Mouse (Mus musculus): ENCODE results near the gene H2-Q6. TPM values are rescaled to one million over a fixed set of nuclear protein-coding genes. Genes with fewer than 3 reads are reported as not detected.
"Not testable (repeated sequence)": the region's sequence is repeated elsewhere in the genome, so short reads cannot be mapped to it uniquely, and the experiment has no call there.

H2-Q6 gene
- 9.5 and 11.9 TPM in 2 replicates for polyA plus RNA-seq (2015; fragmentation: Nextera tagmentation; extraction: Ambion mirVana)

DNA sequence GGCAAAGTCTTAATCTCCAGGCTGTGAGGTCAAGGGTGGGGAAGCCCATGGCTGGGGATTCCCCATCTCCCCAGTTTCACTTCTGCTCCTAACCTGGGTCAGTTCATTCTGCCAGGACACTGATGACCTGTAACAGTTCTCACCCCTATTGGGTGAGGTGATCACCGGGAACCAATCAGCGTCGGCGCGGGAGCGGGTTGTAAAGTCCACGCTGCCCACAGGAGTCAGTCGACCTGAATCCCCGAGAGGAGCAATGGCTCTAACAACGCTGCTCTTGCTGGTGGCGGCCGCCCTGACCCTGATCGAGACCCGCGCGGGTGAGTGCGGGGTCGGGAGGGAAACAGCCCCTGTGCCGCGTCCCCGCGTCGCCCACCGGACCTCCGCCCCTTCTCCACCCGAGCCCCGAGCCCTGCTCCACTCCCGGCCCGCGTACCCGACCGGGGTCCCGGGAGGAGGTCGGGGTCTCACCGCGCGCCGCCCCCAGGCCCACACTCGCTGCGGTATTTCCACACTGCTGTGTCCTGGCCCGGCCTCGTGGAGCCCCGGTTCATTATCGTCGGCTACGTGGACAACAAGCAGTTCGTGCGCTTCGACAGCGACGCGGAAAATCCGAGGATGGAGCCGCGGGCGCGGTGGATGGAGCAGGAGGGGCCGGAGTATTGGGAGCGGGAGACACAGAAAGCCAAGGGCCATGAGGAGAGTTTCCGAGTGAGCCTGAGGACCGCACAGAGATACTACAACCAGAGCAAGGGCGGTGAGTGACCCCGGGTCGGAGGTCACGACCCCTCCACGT lies at the start of gene H2-Q6:
Gene H2-Q6, plus strand, starts transcription at position 227 of the 793 bp plus-strand sequence.
- peak within 1 kb of the TSS; percentile 60 for H3K4me2 ChIP-seq
- WGBS (ENCODE audit: insufficient replicate concordance), result 3% methylated on average over 57 of the region's 66 CpGs

DNA sequence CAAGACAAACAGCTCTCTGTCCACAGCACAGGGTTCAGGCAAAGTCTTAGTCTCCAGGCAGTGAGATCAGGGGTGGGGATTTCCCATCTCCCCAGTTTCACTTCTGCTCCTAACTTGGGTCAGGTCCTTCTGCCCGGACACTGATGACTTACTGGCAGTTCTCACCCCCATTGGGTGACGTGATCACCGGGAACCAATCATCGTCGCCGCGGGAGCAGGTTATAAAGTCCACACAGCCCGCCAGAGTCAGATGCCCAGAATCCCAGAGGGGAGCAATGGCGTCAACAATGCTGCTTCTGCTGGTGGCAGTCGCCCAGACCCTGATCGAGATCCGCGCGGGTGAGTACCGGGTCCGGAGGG lies 45.3 kb upstream of the H2-Q6 start, which contains the start of gene H2-Q4:
Gene H2-Q4, plus strand, starts transcription at position 249 of the 360 bp plus-strand sequence.
- H3K27ac ChIP-seq (replicated peaks), result 0 out of 2 replicates have a peak within 1 kb of the TSS, but pooled peaks have one; percentile 33
- peak within 1 kb of the TSS; percentile 63 for H3K4me3 ChIP-seq (replicated peaks)
- no peaks in the 10 kb centered on the region for H3K36me3 ChIP-seq (replicated peaks)
- peak within 1 kb of the TSS; percentile 40 for H3K9ac ChIP-seq
- peak within 1 kb of the TSS; percentile 76 for H3K4me2 ChIP-seq
- peaks cover 26% of the 10 kb centered on the region for H3K27me3 ChIP-seq
- under 1% methylated on average over 16 of the region's 16 CpGs for WGBS (ENCODE audit: insufficient replicate concordance)
- peaks cover 5% of the 10 kb centered on the region; the same call in 1 of the 2 replicates for H3K4me1 ChIP-seq (replicated peaks)
- ATAC-seq (ENCODE audit: insufficient read depth), result peak; percentile 77
- no peaks in the 10 kb centered on the region for H3K9me3 ChIP-seq (replicated peaks)

More for the DNA sequence above, at the start of gene H2-Q6:
- not testable (repeated sequence) for H3K9ac ChIP-seq; H3K4me1 ChIP-seq (replicated peaks); H3K36me3 ChIP-seq (replicated peaks); H3K9me3 ChIP-seq (replicated peaks); H3K27ac ChIP-seq (replicated peaks)
- ATAC-seq (ENCODE audit: insufficient read depth), result peak; percentile 84
- H3K4me3 ChIP-seq (replicated peaks), result peak within 1 kb of the TSS; percentile 38
- H3K27me3 ChIP-seq, result peaks cover 42% of the 10 kb centered on the region

DNA sequence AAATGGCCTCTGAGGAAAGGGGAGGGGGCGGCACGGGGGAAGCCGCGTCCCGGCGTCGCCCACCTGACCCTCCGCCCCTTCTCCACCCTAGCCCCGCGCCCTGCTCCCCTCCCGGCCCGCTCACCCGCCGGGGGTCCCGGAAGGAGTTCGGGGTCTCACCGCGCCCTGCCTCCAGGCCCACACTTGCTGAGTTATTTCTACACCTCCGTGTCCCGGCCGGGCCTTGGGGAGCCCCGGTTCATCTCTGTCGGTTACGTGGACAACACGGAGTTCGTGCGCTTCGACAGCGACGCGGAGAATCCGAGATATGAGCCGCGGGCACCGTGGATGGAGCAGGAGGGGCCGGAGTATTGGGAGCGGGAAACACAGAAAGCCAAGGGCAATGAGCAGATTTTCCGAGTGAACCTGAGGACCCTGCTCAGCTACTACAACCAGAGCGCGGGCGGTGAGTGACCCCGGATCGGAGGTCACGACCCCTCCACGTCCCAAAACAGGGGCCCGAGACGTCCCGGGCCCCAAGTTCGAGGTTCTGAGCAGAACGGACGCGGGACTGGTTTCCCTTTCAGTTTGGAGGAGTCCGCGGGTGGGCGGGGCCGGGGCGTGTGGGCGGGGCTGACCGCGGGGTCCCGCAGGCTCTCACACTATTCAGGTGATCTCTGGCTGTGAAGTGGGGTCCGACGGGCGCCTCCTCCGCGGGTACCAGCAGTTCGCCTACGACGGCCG lies 44.8 kb upstream of the H2-Q6 start:
- Histone ChIP-seq H3K27me3 (peaks cover 26% of the 10 kb centered on the region), H3K4me3 (replicated peaks) (peak overlapping the region; percentile 63), H3K36me3 (replicated peaks) (no peaks in the 10 kb centered on the region), H3K9me3 (replicated peaks) (no peaks in the 10 kb centered on the region), H3K4me2 (peak overlapping the region; percentile 76), H3K4me1 (replicated peaks) (peaks cover 5% of the 10 kb centered on the region; the same call in 1 of the 2 replicates), H3K27ac (replicated peaks) (0 out of 2 replicates have a peak overlapping the region, but pooled peaks have one; percentile 33), H3K9ac (peak overlapping the region; percentile 40)
- peak; percentile 34; the same call in 1 of the 2 replicates for ATAC-seq (ENCODE audit: insufficient read depth)
- WGBS (ENCODE audit: insufficient replicate concordance), result 1% methylated on average over 70 of the region's 70 CpGs

DNA sequence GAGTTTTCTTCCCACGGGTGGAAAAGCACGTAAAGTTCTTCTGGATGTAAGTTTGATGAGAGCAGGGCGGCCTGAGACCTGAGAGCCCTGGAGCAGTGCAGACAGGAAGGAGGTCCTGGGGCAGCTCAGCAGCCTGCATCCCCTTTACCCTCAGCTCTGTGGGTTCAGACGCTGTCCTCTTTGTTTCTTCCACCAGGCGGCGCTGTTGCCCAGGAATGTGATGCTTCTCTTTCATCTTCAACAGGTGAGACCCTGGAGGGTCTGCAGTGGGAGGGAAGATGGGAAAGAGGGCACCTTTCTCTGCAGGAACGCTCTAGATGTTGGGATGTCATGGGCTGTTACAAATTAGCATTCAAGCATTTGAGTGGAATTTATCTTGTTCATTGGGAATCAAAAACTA lies 34.9 kb upstream of the H2-Q6 start:
- H3K27ac ChIP-seq (replicated peaks); H3K9me3 ChIP-seq (replicated peaks); H3K4me1 ChIP-seq (replicated peaks); H3K4me3 ChIP-seq (replicated peaks); H3K9ac ChIP-seq; H3K36me3 ChIP-seq (replicated peaks); ATAC-seq (ENCODE audit: insufficient read depth); H3K4me2 ChIP-seq; H3K27me3 ChIP-seq: not testable (repeated sequence)
- WGBS (ENCODE audit: insufficient replicate concordance), result 6% methylated on average over 7 of the region's 7 CpGs

DNA sequence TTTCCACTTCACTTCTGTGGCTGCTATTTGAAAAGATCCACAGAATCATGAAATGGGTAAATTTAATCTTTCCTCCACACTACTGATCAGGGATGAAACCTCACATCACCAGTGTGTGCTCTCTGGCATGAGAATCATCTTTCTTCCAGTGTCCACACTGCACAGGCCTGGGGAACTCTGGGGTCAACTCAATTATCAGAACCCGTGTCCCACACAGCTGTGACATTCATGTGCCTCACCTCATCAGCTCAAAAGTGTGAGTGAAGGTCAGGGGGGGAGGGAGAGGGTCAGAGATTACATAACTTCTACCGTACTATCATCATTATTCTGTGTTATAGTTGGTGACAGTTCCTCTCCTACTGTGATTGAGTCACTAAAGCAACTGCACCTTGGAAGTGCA lies 32.0 kb upstream of the H2-Q6 start:
- 39% methylated on average over 2 of the region's 2 CpGs for WGBS (ENCODE audit: insufficient replicate concordance)
- not testable (repeated sequence) for ATAC-seq (ENCODE audit: insufficient read depth); H3K4me2 ChIP-seq; H3K4me3 ChIP-seq (replicated peaks); H3K36me3 ChIP-seq (replicated peaks); H3K9ac ChIP-seq; H3K4me1 ChIP-seq (replicated peaks); H3K9me3 ChIP-seq (replicated peaks); H3K27ac ChIP-seq (replicated peaks)
- peaks cover 14% of the 10 kb centered on the region for H3K27me3 ChIP-seq

DNA sequence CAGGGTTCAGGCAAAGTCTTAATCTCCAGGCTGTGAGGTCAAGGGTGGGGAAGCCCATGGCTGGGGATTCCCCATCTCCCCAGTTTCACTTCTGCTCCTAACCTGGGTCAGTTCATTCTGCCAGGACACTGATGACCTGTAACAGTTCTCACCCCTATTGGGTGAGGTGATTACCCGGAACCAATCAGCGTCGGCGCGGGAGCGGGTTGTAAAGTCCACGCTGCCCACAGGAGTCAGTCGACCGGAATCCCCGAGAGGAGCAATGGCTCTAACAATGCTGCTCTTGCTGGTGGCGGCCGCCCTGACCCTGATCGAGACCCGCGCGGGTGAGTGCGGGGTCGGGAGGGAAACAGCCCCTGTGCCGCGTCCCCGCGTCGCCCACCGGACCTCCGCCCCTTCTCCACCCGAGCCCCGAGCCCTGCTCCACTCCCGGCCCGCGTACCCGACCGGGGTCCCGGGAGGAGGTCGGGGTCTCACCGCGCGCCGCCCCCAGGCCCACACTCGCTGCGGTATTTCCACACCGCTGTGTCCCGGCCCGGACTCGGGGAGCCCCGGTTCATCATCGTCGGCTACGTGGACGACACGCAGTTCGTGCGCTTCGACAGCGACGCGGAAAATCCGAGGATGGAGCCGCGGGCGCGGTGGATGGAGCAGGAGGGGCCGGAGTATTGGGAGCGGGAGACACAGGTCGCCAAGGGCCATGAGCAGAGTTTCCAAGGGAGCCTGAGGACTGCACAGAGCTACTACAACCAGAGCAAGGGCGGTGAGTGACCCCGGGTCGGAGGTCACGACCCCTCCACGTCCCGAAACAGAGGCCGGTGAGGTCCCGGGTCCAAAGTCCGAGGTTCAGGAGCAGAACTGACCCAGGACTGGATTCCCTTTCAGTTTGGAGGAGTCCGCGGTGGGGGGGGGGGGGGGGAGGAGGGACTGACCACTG lies 30.5 kb upstream of the H2-Q6 start:
- H3K9ac ChIP-seq; H3K36me3 ChIP-seq (replicated peaks); H3K4me1 ChIP-seq (replicated peaks); H3K9me3 ChIP-seq (replicated peaks); H3K27ac ChIP-seq (replicated peaks): not testable (repeated sequence)
- Histone ChIP-seq H3K27me3 (peaks cover 14% of the 10 kb centered on the region), H3K4me2 (peak overlapping the region; percentile 46), H3K4me3 (replicated peaks) (0 out of 2 replicates have a peak overlapping the region, but pooled peaks have one; percentile 15)
- 4% methylated on average over 59 of the region's 75 CpGs for WGBS (ENCODE audit: insufficient replicate concordance)
- peak; percentile 86 for ATAC-seq (ENCODE audit: insufficient read depth)

DNA sequence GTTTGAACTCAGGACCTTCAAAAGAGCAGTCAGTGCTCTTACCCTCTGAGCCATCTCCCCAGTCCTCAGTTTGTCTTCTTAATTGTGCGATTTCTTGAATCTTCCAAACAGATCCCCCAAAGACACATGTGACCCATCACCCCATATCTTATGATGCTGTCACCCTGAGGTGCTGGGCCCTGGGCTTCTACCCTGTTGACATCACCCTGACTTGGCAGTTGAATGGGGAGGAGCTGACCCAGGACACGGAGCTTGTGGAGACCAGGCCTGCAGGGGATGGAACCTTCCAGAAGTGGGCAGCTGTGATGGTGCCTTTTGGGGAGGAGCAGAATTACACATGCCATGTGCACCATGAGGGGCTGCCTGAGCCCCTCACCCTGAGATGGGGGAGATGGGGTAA lies 27.7 kb upstream of the H2-Q6 start:
- peaks cover 14% of the 10 kb centered on the region for H3K27me3 ChIP-seq
- not testable (repeated sequence) for H3K9me3 ChIP-seq (replicated peaks); ATAC-seq (ENCODE audit: insufficient read depth); H3K4me2 ChIP-seq; H3K4me1 ChIP-seq (replicated peaks); H3K36me3 ChIP-seq (replicated peaks); H3K4me3 ChIP-seq (replicated peaks); H3K27ac ChIP-seq (replicated peaks); H3K9ac ChIP-seq
- WGBS (ENCODE audit: insufficient replicate concordance), result 47% methylated on average over 2 of the region's 2 CpGs

DNA sequence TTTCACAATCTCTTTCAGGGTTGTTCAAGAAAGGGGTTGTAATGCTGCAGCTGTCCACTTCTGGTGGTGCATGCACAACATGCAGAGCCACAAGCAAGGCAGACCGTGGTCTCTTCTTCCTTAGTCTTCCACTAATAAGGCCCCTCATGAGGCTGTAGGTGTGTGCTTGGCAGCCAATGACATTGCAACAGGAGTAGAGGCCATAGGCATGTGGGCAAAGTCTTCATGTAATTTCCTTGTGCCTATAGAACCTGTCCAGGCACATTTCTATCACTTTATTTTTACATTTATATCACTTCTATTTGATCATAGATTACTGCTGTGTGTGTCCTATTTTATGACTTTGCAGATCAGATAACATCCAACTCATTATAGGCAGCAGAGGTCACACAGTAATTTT lies 11.6 kb upstream of the H2-Q6 start:
- not testable (repeated sequence) for H3K27ac ChIP-seq (replicated peaks); H3K9me3 ChIP-seq (replicated peaks); H3K9ac ChIP-seq; H3K4me2 ChIP-seq; H3K4me3 ChIP-seq (replicated peaks); ATAC-seq (ENCODE audit: insufficient read depth); H3K4me1 ChIP-seq (replicated peaks); H3K27me3 ChIP-seq; H3K36me3 ChIP-seq (replicated peaks)
- no CpG with 5 or more reads among the region's 1 CpGs for WGBS (ENCODE audit: insufficient replicate concordance)

DNA sequence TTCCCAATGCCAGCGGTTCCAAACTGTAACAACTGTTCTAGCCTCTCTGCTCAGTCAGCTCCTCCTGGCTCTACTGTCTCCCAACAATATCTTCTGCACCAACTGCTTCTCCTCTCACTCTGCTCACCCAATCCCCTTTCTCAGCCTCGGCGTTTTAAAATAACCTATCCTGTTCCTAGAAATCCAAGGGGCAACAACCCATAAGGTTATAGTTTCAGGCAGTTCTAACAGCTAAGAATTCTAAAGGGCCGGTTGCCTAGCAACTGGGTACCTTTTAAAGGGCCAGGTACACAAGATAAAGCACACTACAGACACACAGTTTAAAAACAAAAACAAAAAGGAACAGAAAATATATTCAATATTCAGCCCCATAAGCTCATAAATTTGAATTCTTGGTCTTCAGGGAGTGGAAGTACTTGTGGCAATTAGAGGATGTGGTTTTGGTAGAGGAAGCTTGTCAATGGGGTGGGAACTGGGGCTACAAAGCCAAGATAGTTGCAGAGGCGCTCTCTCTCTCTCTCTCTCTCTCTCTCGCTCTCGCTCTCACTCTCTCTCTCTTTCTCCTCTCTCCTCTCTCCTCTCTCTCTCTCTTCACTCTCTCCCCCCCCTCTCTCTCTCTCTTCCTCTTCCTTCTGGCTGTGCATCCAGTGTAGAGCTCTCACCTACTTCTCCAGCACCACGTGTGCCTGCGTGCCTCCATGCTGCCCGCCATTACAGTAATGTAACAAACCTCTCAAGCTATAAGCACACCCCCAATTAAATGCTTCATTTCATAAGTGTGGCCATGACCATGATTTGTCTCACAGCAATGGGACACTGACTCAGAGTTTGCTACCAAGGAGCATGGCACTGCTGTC lies 9.1 kb upstream of the H2-Q6 start:
- not testable (repeated sequence) for H3K4me2 ChIP-seq; H3K9me3 ChIP-seq (replicated peaks); H3K9ac ChIP-seq; H3K27me3 ChIP-seq; H3K4me3 ChIP-seq (replicated peaks); H3K27ac ChIP-seq (replicated peaks); H3K4me1 ChIP-seq (replicated peaks); H3K36me3 ChIP-seq (replicated peaks); ATAC-seq (ENCODE audit: insufficient read depth)
- WGBS (ENCODE audit: insufficient replicate concordance), result 40% methylated on average over 3 of the region's 10 CpGs

DNA sequence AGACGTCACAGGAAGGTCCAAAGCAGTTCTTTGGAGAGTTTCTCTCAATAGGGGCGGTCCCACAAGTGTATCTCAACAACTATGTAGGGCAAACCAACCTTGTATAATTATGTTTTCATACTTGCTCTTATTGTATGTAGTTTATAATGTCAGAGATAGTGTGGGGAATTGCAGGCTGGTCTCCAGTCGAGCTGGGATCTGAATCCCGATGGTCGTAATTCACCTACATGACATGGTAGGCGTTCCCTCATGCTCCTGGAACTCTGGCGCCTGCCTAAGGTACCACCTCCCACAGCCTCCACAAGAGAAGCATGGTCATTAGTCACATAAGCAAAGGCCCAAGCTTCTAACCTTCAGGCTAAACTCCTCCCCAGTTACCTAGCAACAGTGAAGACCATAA lies 5.9 kb upstream of the H2-Q6 start:
- no peaks in the 10 kb centered on the region for H3K4me1 ChIP-seq (replicated peaks)
- H3K4me3 ChIP-seq (replicated peaks), result no peak overlapping the region
- H3K27ac ChIP-seq (replicated peaks), result no peak overlapping the region
- no peak overlapping the region for H3K4me2 ChIP-seq
- no peak for ATAC-seq (ENCODE audit: insufficient read depth)
- WGBS (ENCODE audit: insufficient replicate concordance), result 61% methylated on average over 7 of the region's 7 CpGs
- H3K36me3 ChIP-seq (replicated peaks), result no peaks in the 10 kb centered on the region
- no peak overlapping the region for H3K9ac ChIP-seq
- H3K9me3 ChIP-seq (replicated peaks), result no peaks in the 10 kb centered on the region
- peaks cover 17% of the 10 kb centered on the region for H3K27me3 ChIP-seq

All from liver, embryonic 15.5 days (tissue).